Mouse (Mus musculus): ENCODE measurements around the gene Kif14. TPM values are rescaled to one million over a fixed set of nuclear protein-coding genes. Genes with fewer than 3 reads are reported as not detected.

The Kif14 gene
- polyA plus RNA-seq (2014; fragmentation: Illumina TruSeq; extraction: RNeasy Lipid Tissue Mini Kit (QIAGEN cat#74804); ENCODE audit: low read depth, low replicate concordance): 0.34 TPM

GRCm38 (mm10) chr1:136466143-136466811 is at the start of gene Kif14:
Gene Kif14 (plus strand): TSS chr1:136466343.

Other genes with a start within 250 kb of the Kif14 start
- gene Inava, start 232.1 kb upstream of the Kif14 start, polyA plus RNA-seq (2014; fragmentation: Illumina TruSeq; extraction: RNeasy Lipid Tissue Mini Kit (QIAGEN cat#74804); ENCODE audit: low read depth, low replicate concordance): not detected
- gene Gpr25, start 205.5 kb upstream of the Kif14 start, polyA plus RNA-seq (2014; fragmentation: Illumina TruSeq; extraction: RNeasy Lipid Tissue Mini Kit (QIAGEN cat#74804); ENCODE audit: low read depth, low replicate concordance): not detected
- 15.5 TPM for gene Camsap2, start 120.2 kb upstream of the Kif14 start, polyA plus RNA-seq (2014; fragmentation: Illumina TruSeq; extraction: RNeasy Lipid Tissue Mini Kit (QIAGEN cat#74804); ENCODE audit: low read depth, low replicate concordance)
- 10.9 TPM for gene Ddx59, start 51.1 kb upstream of the Kif14 start, polyA plus RNA-seq (2014; fragmentation: Illumina TruSeq; extraction: RNeasy Lipid Tissue Mini Kit (QIAGEN cat#74804); ENCODE audit: low read depth, low replicate concordance)
- 8.5 TPM for gene Zfp281, start 158.6 kb downstream of the Kif14 start, polyA plus RNA-seq (2014; fragmentation: Illumina TruSeq; extraction: RNeasy Lipid Tissue Mini Kit (QIAGEN cat#74804); ENCODE audit: low read depth, low replicate concordance)